Mouse (Mus musculus) monocyte, adult 5-6 weeks (primary cell): Measurements from ENCODE around the gene Nadk2. TPM values are rescaled to one million over a fixed set of nuclear protein-coding genes. Genes with fewer than 3 reads are reported as not detected.

Source experiments
- ATAC-seq: fragments of 153-309, 156-312 bp; replicated peaks from 2 replicates; pipeline ENCODE4 v1.8.0; 2017; ENCODE audit warnings: mild to moderate bottlenecking; ENCODE audit not compliant: low TSS enrichment, insufficient number of reproducible peaks, severe bottlenecking, poor library complexity, low FRiP score
- total RNA-seq: library from RNA; stranded (forward); fragments of 200-1000, 200-491, 200-594 nt; gene quantifications from 3 replicates; pipeline ENCODE4 v1.2.3, GENCODE M21; 2017

Nadk2 gene
- total RNA-seq, 1 experiment from 2014 or later = 32.9 TPM

- ATAC-seq = 0 out of 2 replicates have a peak, but pooled peaks have one; percentile 38
These were observed 51.9 kb downstream of the Nadk2 start for GRCm38 (mm10) chr15:9122989-9123388.

GRCm38 (mm10) chr15:9124856-9125255 lies 53.8 kb downstream of the Nadk2 start:
- no peak for ATAC-seq

GRCm38 (mm10) chr15:9127051-9127791 lies 56.2 kb downstream of the Nadk2 start:
- no peak for ATAC-seq

GRCm38 (mm10) chr15:9130772-9131498 lies 59.9 kb downstream of the Nadk2 start:
- ATAC-seq = no peak

- peak; percentile 62 for ATAC-seq
These were observed 60.4 kb downstream of the Nadk2 start for GRCm38 (mm10) chr15:9131499-9131888.

GRCm38 (mm10) chr15:9132693-9133443 lies 61.8 kb downstream of the Nadk2 start:
- no peak for ATAC-seq

GRCm38 (mm10) chr15:9134891-9135507 lies 63.9 kb downstream of the Nadk2 start:
- no peak for ATAC-seq

- ATAC-seq = no peak
These were observed 68.4 kb downstream of the Nadk2 start for GRCm38 (mm10) chr15:9139447-9139846.

GRCm38 (mm10) chr15:9140252-9140680 lies 69.2 kb downstream of the Nadk2 start, which contains the start of gene Lmbrd2:
Gene Lmbrd2, plus strand, starts transcription at chr15:9140550.
- ATAC-seq = peak; percentile 100

- ATAC-seq = 0 out of 2 replicates have a peak, but pooled peaks have one; percentile 9
These were observed 69.7 kb downstream of the Nadk2 start for GRCm38 (mm10) chr15:9140684-9141171.

- ATAC-seq = no peak
These were observed 84.3 kb downstream of the Nadk2 start, which contains the start of gene Skp2 for GRCm38 (mm10) chr15:9155325-9155724. Gene Skp2, minus strand, starts transcription at chr15:9155425.

Other genes starting within 250 kb of the Nadk2 start
- not detected in 3 replicates for gene Ranbp3l, start 103.3 kb upstream of the Nadk2 start, total RNA-seq
- 8.1 to 15.4 TPM (median 10.2 TPM) in 3 replicates for gene Lmbrd2, start 69.3 kb downstream of the Nadk2 start, total RNA-seq
- gene Skp2, start 84.2 kb downstream of the Nadk2 start, total RNA-seq = 1.8 to 3.9 TPM (median 3.0 TPM) in 3 replicates
- not detected in 3 replicates for gene Ugt3a1, start 205.6 kb downstream of the Nadk2 start, total RNA-seq